Mouse (Mus musculus) lung, adult 2 months (tissue): ENCODE measurements around the gene Grik1.

Source experiments
- CTCF ChIP-seq: fragments of 200-500 bp; IDR thresholded peaks from 2 replicates; pipeline ENCODE4 v1.5.1; 2011; ENCODE audit warnings: mild to moderate bottlenecking, low read length, control low read depth; ENCODE audit not compliant: insufficient read depth
- POLR2A ChIP-seq: fragments of 200-500 bp; IDR thresholded peaks from 2 replicates; pipeline ENCODE4 v1.6.1; 2011; ENCODE audit warnings: low read depth, mild to moderate bottlenecking, control low read depth, low read length, borderline replicate concordance; ENCODE audit errors: extremely low read depth

DNA sequence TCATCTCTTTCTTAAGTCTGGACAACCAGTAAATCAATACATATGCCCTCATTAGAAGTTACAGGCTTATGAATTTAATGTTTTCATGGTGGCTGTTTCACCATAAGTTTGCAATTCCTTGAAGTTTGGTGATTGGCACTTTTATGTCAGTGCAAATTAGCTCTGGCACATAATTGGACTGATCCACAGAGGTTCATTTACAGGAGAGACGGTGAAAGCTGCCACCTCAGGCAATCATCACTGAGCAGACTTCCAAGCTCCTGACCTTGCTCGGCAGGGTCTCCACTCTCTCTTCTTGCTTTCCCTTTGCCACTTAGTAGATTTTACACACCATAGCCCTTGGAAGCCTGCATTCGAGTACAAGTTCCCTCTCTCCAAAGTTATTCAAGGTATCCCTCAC lies 178.6 kb downstream of the Grik1 start:
- TF ChIP-seq CTCF: no peak
- TF ChIP-seq POLR2A: no peak
